Mouse (Mus musculus) megakaryocyte, embryonic 14.5 days (primary cell): Measurements from ENCODE around the gene Kcng4.

Experiments used
- FLI1 ChIP-seq: IDR thresholded peaks from 2 replicates; pipeline ENCODE4 v1.6.1; 2012; ENCODE audit warnings: low read length, inconsistent platforms, mixed read lengths
- GATA1 ChIP-seq: IDR thresholded peaks from 3 replicates; pipeline ENCODE4 v1.6.1; 2012; ENCODE audit warnings: mixed read lengths, low read length, inconsistent platforms, borderline replicate concordance

DNA sequence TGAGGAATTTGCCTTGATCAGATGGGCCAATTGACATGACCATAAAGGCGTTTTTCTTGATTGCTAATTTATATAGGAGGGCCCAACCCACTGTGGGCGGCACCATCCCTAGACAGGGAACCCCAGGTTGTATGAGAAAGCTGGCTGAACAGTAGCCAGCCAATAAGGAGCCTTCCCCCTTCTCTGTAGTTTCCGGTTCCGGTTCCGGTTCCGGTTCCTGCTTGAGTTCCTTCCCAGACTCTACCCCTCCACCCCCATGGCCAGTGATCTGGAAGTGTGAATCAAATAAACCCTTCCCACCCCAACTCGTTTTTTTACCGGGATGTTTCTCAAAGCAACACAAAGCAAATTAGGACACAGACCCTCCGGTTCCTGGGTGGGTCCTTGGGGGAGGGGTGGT, 3.2 kb downstream of the Kcng4 start:
- TF ChIP-seq GATA1 = no peak
- no peak for TF ChIP-seq FLI1
